Mouse (Mus musculus): ENCODE data around the gene Pramef17. TPM values are rescaled to one million over a fixed set of nuclear protein-coding genes. Genes with fewer than 3 reads are reported as not detected.
"Not testable (repeated sequence)": the region's sequence is repeated elsewhere in the genome, so short reads cannot be mapped to it uniquely, and the experiment has no call there.

Gene Pramef17
- not detected in 2 replicates for polyA plus RNA-seq (2012; ENCODE audit: insufficient read depth, low replicate concordance)

GRCm38 (mm10) chr4:143994269-143994668, at the start of gene Pramef17:
Gene Pramef17, minus strand, starts transcription at chr4:143994369.
- not testable (repeated sequence) for H3K27me3 ChIP-seq (replicated peaks); H3K36me3 ChIP-seq (replicated peaks; ENCODE audit: low read length); H3K4me1 ChIP-seq; H3K9me3 ChIP-seq; H3K4me3 ChIP-seq (replicated peaks)

GRCm38 (mm10) chr4:143988126-143988525, 6.0 kb downstream of the Pramef17 start:
- not testable (repeated sequence) for H3K9me3 ChIP-seq; H3K36me3 ChIP-seq (replicated peaks; ENCODE audit: low read length); H3K4me1 ChIP-seq; H3K27me3 ChIP-seq (replicated peaks); H3K4me3 ChIP-seq (replicated peaks)

- H3K4me1 ChIP-seq; H3K36me3 ChIP-seq (replicated peaks; ENCODE audit: low read length); H3K27me3 ChIP-seq (replicated peaks); H3K4me3 ChIP-seq (replicated peaks); H3K9me3 ChIP-seq: not testable (repeated sequence)
Observed at GRCm38 (mm10) chr4:143987475-143987941, 6.7 kb downstream of the Pramef17 start.

- H3K27me3 ChIP-seq (replicated peaks); H3K36me3 ChIP-seq (replicated peaks; ENCODE audit: low read length); H3K4me3 ChIP-seq (replicated peaks); H3K9me3 ChIP-seq; H3K4me1 ChIP-seq: not testable (repeated sequence)
Observed at GRCm38 (mm10) chr4:143985733-143986132, 8.4 kb downstream of the Pramef17 start.

GRCm38 (mm10) chr4:143985165-143985564, 9.0 kb downstream of the Pramef17 start:
- H3K9me3 ChIP-seq; H3K36me3 ChIP-seq (replicated peaks; ENCODE audit: low read length); H3K4me1 ChIP-seq; H3K4me3 ChIP-seq (replicated peaks); H3K27me3 ChIP-seq (replicated peaks): not testable (repeated sequence)

- H3K4me1 ChIP-seq; H3K27me3 ChIP-seq (replicated peaks); H3K9me3 ChIP-seq; H3K36me3 ChIP-seq (replicated peaks; ENCODE audit: low read length); H3K4me3 ChIP-seq (replicated peaks): not testable (repeated sequence)
Observed at GRCm38 (mm10) chr4:143983446-143983845, 10.7 kb downstream of the Pramef17 start.

- H3K4me3 ChIP-seq (replicated peaks); H3K27me3 ChIP-seq (replicated peaks); H3K36me3 ChIP-seq (replicated peaks; ENCODE audit: low read length); H3K4me1 ChIP-seq; H3K9me3 ChIP-seq: not testable (repeated sequence)
Observed at GRCm38 (mm10) chr4:143966850-143967249, 27.3 kb downstream of the Pramef17 start, which contains the start of gene Gm13101. Gene Gm13101, minus strand, starts transcription at chr4:143966950.

GRCm38 (mm10) chr4:143950916-143951315, 43.3 kb downstream of the Pramef17 start, which contains the start of gene Pramef25:
Gene Pramef25, minus strand, starts transcription at chr4:143951016.
- H3K4me3 ChIP-seq (replicated peaks); H3K27me3 ChIP-seq (replicated peaks); H3K36me3 ChIP-seq (replicated peaks; ENCODE audit: low read length); H3K9me3 ChIP-seq; H3K4me1 ChIP-seq: not testable (repeated sequence)

Other genes starting within 250 kb of the Pramef17 start
- not detected in 2 replicates for gene Gm13023, start 205.0 kb downstream of the Pramef17 start, polyA plus RNA-seq (2012; ENCODE audit: insufficient read depth, low replicate concordance)
- not detected in 2 replicates for gene Gm13084, start 178.3 kb downstream of the Pramef17 start, polyA plus RNA-seq (2012; ENCODE audit: insufficient read depth, low replicate concordance)
- not detected in 2 replicates for gene Gm13103, start 147.9 kb downstream of the Pramef17 start, polyA plus RNA-seq (2012; ENCODE audit: insufficient read depth, low replicate concordance)
- not detected in 2 replicates for gene Pramef6, start 94.0 kb downstream of the Pramef17 start, polyA plus RNA-seq (2012; ENCODE audit: insufficient read depth, low replicate concordance)
- gene Pramef25, start 43.4 kb downstream of the Pramef17 start, polyA plus RNA-seq (2012; ENCODE audit: insufficient read depth, low replicate concordance) = not detected in 2 replicates
- not detected in 2 replicates for gene Gm13101, start 27.4 kb downstream of the Pramef17 start, polyA plus RNA-seq (2012; ENCODE audit: insufficient read depth, low replicate concordance)
- not detected in 2 replicates for gene Pramel4, start 64.8 kb upstream of the Pramef17 start, polyA plus RNA-seq (2012; ENCODE audit: insufficient read depth, low replicate concordance)
- not detected in 2 replicates for gene Gm13102, start 112.1 kb upstream of the Pramef17 start, polyA plus RNA-seq (2012; ENCODE audit: insufficient read depth, low replicate concordance)
- not detected in 2 replicates for gene Oog3, start 168.3 kb upstream of the Pramef17 start, polyA plus RNA-seq (2012; ENCODE audit: insufficient read depth, low replicate concordance)
- not detected in 2 replicates for gene Oog2, start 196.3 kb upstream of the Pramef17 start, polyA plus RNA-seq (2012; ENCODE audit: insufficient read depth, low replicate concordance)
- not detected in 2 replicates for gene C87977, start 218.9 kb upstream of the Pramef17 start, polyA plus RNA-seq (2012; ENCODE audit: insufficient read depth, low replicate concordance)